Mouse (Mus musculus) MEL (cell line): ENCODE results near the gene Stxbp1. TPM values are rescaled to one million over a fixed set of nuclear protein-coding genes. Genes with fewer than 3 reads are reported as not detected.

Experiments
- DNase-seq: peaks from one replicate; pipeline ENCODE4 v3.0.0; 2011; ENCODE audit warnings: low read depth, low spot score
- H3K27ac ChIP-seq: 2 replicates; pipeline ENCODE4 v1.5.1; 2012; ENCODE audit warnings: low read depth, mild to moderate bottlenecking, control low read depth, low read length, moderate library complexity; ENCODE audit not compliant: control insufficient read depth
- H3K27me3 ChIP-seq, 2 experiments: fragments of 150-350 bp in 1 of 2; sonication (generic) in 1 of 2; 2 replicates each; pipeline ENCODE4 v1.6.1; 2012; ENCODE audit warnings: low read length in 2 of 2, mild to moderate bottlenecking in 2 of 2, improper control_type of control experiment in 1 of 2, moderate library complexity in 1 of 2; ENCODE audit not compliant: insufficient read depth in 2 of 2, control insufficient read depth in 1 of 2
- H3K36me3 ChIP-seq, 2 experiments: 2 replicates each; pipeline ENCODE4 v1.6.1; 2012 to 2014; ENCODE audit warnings: low read length in 2 of 2, improper control_type of control experiment in 1 of 2, inconsistent platforms in 1 of 2, mild to moderate bottlenecking in 1 of 2; ENCODE audit not compliant: insufficient read depth in 2 of 2, control insufficient read depth in 1 of 2
- H3K4me1 ChIP-seq, 2 experiments: fragments of 150-350 bp in 1 of 2; sonication (generic) in 1 of 2; 2 replicates each; pipeline ENCODE4 v1.6.1; 2012; ENCODE audit warnings: low read length in 2 of 2, improper control_type of control experiment in 1 of 2, mild to moderate bottlenecking in 1 of 2; ENCODE audit not compliant: insufficient read depth in 2 of 2, control insufficient read depth in 1 of 2
- H3K4me3 ChIP-seq, 2 experiments: fragments of 150-350 bp in 1 of 2; sonication (generic) in 1 of 2; 2 replicates each; pipeline ENCODE4 v1.5.1; 2012; ENCODE audit warnings: low read depth in 2 of 2, low read length in 2 of 2, mild to moderate bottlenecking in 2 of 2, moderate library complexity in 2 of 2, control low read depth in 1 of 2, improper control_type of control experiment in 1 of 2; ENCODE audit not compliant: control insufficient read depth in 1 of 2, insufficient read depth in 1 of 2
- H3K79me2 ChIP-seq: 2 replicates; pipeline ENCODE4 v1.6.1; 2012; ENCODE audit warnings: mild to moderate bottlenecking, low read length, moderate library complexity; ENCODE audit not compliant: control insufficient read depth, poor library complexity, insufficient read depth
- H3K9ac ChIP-seq: 2 replicates; pipeline ENCODE4 v1.6.1; 2012; ENCODE audit warnings: low read depth, mild to moderate bottlenecking, control low read depth, low read length, moderate library complexity; ENCODE audit not compliant: control insufficient read depth, poor library complexity, severe bottlenecking
- H3K9me3 ChIP-seq: fragments of 150-350 bp; sonication (generic); replicated peaks from 2 replicates; pipeline ENCODE4 v1.6.1; 2012; ENCODE audit warnings: mild to moderate bottlenecking, low read length, improper control_type of control experiment, moderate library complexity; ENCODE audit not compliant: insufficient read depth
- BHLHE40 ChIP-seq: IDR thresholded peaks from 2 replicates; pipeline ENCODE4 v1.6.1; 2012; ENCODE audit warnings: low read depth, mild to moderate bottlenecking, inconsistent platforms, low read length, improper control_type of control experiment, borderline replicate concordance
- CHD1 ChIP-seq: IDR thresholded peaks from 2 replicates; pipeline ENCODE4 v1.6.1; 2012; ENCODE audit warnings: low read depth, mild to moderate bottlenecking, inconsistent platforms, low read length, improper control_type of control experiment
- E2F4 ChIP-seq: IDR thresholded peaks from 2 replicates; pipeline ENCODE4 v1.6.1; 2011; ENCODE audit warnings: low read depth, low read length, improper control_type of control experiment, borderline replicate concordance
- EP300 ChIP-seq, 2 experiments: IDR thresholded peaks; 2 replicates each; pipeline ENCODE4 v1.6.1; 2011; ENCODE audit warnings: improper control_type of control experiment in 2 of 2, low read length in 2 of 2, low read depth in 1 of 2, mild to moderate bottlenecking in 1 of 2
- ETS1 ChIP-seq: IDR thresholded peaks from 2 replicates; pipeline ENCODE4 v1.6.1; 2012; ENCODE audit warnings: low read depth, mild to moderate bottlenecking, inconsistent platforms, low read length, improper control_type of control experiment, moderate library complexity
- GABPA ChIP-seq: IDR thresholded peaks from 2 replicates; pipeline ENCODE4 v1.6.1; 2012; ENCODE audit warnings: low read depth, mild to moderate bottlenecking, inconsistent platforms, low read length, improper control_type of control experiment, moderate library complexity
- HCFC1 ChIP-seq: IDR thresholded peaks from 2 replicates; pipeline ENCODE4 v1.6.1; 2012; ENCODE audit warnings: low read depth, mild to moderate bottlenecking, inconsistent platforms, low read length, improper control_type of control experiment, moderate library complexity
- MXI1 ChIP-seq: IDR thresholded peaks from 2 replicates; pipeline ENCODE4 v1.6.1; 2011; ENCODE audit warnings: mild to moderate bottlenecking, low read depth, low read length, improper control_type of control experiment
- MYC ChIP-seq: IDR thresholded peaks from 2 replicates; pipeline ENCODE4 v1.6.1; 2011; ENCODE audit warnings: low read depth, mild to moderate bottlenecking, low read length, improper control_type of control experiment, moderate library complexity
- NELFE ChIP-seq: IDR thresholded peaks from 2 replicates; pipeline ENCODE4 v1.6.1; 2011; ENCODE audit warnings: low read depth, low read length, improper control_type of control experiment
- NRF1 ChIP-seq: IDR thresholded peaks from 2 replicates; pipeline ENCODE4 v1.6.1; 2014; ENCODE audit warnings: low read depth, mild to moderate bottlenecking, inconsistent platforms, low read length, improper control_type of control experiment, moderate library complexity; ENCODE audit not compliant: poor library complexity, insufficient read depth, severe bottlenecking
- POLR2AphosphoS2 ChIP-seq: IDR thresholded peaks from 2 replicates; pipeline ENCODE4 v1.6.1; 2011; ENCODE audit warnings: low read length, improper control_type of control experiment
- POLR2AphosphoS5 ChIP-seq: IDR thresholded peaks from 2 replicates; pipeline ENCODE4 v1.6.1; 2012; ENCODE audit warnings: low read depth, borderline replicate concordance, mild to moderate bottlenecking, inconsistent platforms, low read length, moderate library complexity, mixed read lengths
- RAD21 ChIP-seq: IDR thresholded peaks from 2 replicates; pipeline ENCODE4 v1.6.1; 2011; ENCODE audit warnings: mild to moderate bottlenecking, low read depth, low read length, improper control_type of control experiment
- SIN3A ChIP-seq: IDR thresholded peaks from 2 replicates; pipeline ENCODE4 v1.6.1; 2012; ENCODE audit warnings: low read length, improper control_type of control experiment, inconsistent platforms
- SMC3 ChIP-seq: IDR thresholded peaks from 2 replicates; pipeline ENCODE4 v1.6.1; 2011; ENCODE audit warnings: low read depth, low read length, improper control_type of control experiment
- UBTF ChIP-seq: IDR thresholded peaks from 2 replicates; pipeline ENCODE4 v1.6.1; 2012; ENCODE audit warnings: low read depth, mild to moderate bottlenecking, inconsistent platforms, low read length, improper control_type of control experiment, moderate library complexity, borderline replicate concordance; ENCODE audit not compliant: insufficient read depth
- USF2 ChIP-seq, 2 experiments: IDR thresholded peaks; 2 replicates each; pipeline ENCODE4 v1.6.1; 2011 to 2012; ENCODE audit warnings: improper control_type of control experiment in 2 of 2, low read length in 2 of 2, borderline replicate concordance in 1 of 2, inconsistent platforms in 1 of 2, low read depth in 1 of 2, mild to moderate bottlenecking in 1 of 2; ENCODE audit not compliant: insufficient read depth in 1 of 2
- polyA plus RNA-seq, 2 experiments: library from polyadenylated mRNA; stranded (reverse) in 1 of 2; unstranded in 1 of 2; fragments of >175 nt in 1 of 2; fragments of >200 nt in 1 of 2; gene quantifications; 2 replicates each; pipeline versions ENCODE4 v1.2.1 to v1.2.4; 2012; ENCODE audit warnings: low replicate concordance in 2 of 2, low read depth in 1 of 2; ENCODE audit not compliant: insufficient read length in 2 of 2, insufficient read depth in 1 of 2, missing spikeins in 1 of 2
- total RNA-seq: library from RNA; depleted of rRNA; stranded (reverse); fragments of 300-350 nt; gene quantifications from 2 replicates; pipeline ENCODE4 v1.2.3, GENCODE M21; 2012

Gene Stxbp1
- total and polyA plus RNA-seq, 3 experiments, result 7.1 to 33.2 TPM; not detected in 1

- no peak for TF ChIP-seq NRF1
- TF ChIP-seq EP300 (IDR thresholded peaks at IDR 0.05; ENCODE audit: low read depth in 1 of 2, low read length in 2 of 2), result no peak
- no peak for TF ChIP-seq RAD21
- TF ChIP-seq ETS1, result no peak
- TF ChIP-seq BHLHE40, result no peak
- TF ChIP-seq POLR2AphosphoS2, result no peak
- no peak for TF ChIP-seq SMC3
- TF ChIP-seq GABPA, result no peak
- TF ChIP-seq CHD1, result no peak
- TF ChIP-seq E2F4, result no peak
- TF ChIP-seq NELFE, result no peak
- no peak for TF ChIP-seq POLR2AphosphoS5
- TF ChIP-seq USF2 (IDR thresholded peaks at IDR 0.05; ENCODE audit: borderline replicate concordance in 1 of 2, insufficient read depth in 1 of 2, low read depth in 1 of 2, low read length in 2 of 2), result no peak
- TF ChIP-seq HCFC1, result no peak
- no peak for TF ChIP-seq UBTF
- TF ChIP-seq MYC, result no peak
- Histone ChIP-seq H3K36me3 (peaks cover 0 to 5% of the 10 kb centered on the region in 2 experiments; a peak in 2 of 4 replicates), H3K9ac (no peak overlapping the region), H3K79me2 (no peaks in the 10 kb centered on the region), H3K27ac (no peak overlapping the region), H3K4me1 (no peaks in the 10 kb centered on the region), H3K4me3 (no peak overlapping the region), H3K9me3 (no peaks in the 10 kb centered on the region), H3K27me3 (no peaks in the 10 kb centered on the region)
- DNase-seq, result no peak
These were observed 5.1 kb upstream of the Stxbp1 start for GRCm38 (mm10) chr2:32852156-32852555.

GRCm38 (mm10) chr2:32847468-32847821 is 400 bp upstream of the Stxbp1 start:
- H3K4me1 ChIP-seq, result peaks cover 3 to 10% of the 10 kb centered on the region in 2 experiments
- peaks cover 0 to 12% of the 10 kb centered on the region in 2 experiments; a peak in 2 of 4 replicates for H3K36me3 ChIP-seq
- H3K79me2 ChIP-seq, result peaks cover 7% of the 10 kb centered on the region
- TF ChIP-seq MXI1 (0 out of 2 replicates have a peak, but pooled peaks have one; percentile 1), SIN3A (no peak)
- no peaks in the 10 kb centered on the region for H3K9me3 ChIP-seq
- H3K27me3 ChIP-seq, result no peaks in the 10 kb centered on the region
- no peak overlapping the region for H3K27ac ChIP-seq
- H3K9ac ChIP-seq, result peak overlapping the region; percentile 56
- peak overlapping the region; percentile 31 to 49 for H3K4me3 ChIP-seq
- DNase-seq, result no peak
